Mouse (Mus musculus): ENCODE data around the gene Svs1.

The Svs1 gene

DNA sequence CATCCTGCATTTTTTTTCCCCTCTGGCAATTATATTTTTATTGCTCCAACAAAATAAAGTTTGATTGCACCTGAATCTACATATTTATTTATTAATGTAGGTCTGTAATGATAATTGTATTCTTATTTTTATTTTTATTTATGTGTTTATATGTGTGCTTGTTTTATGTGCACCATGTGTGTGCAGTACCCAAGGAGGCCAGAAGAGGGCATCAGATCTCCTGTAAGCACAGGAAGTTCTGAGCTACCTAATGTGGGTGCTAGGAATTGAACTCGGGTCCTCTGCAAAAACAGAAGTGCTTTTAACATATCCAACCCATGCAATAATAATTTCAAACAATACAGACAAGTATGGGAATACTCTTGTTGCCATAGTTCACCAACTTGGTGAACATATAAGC is 23.0 kb downstream of the Svs1 start:
- DNase-seq (ENCODE audit: extremely low read depth, low read depth, low spot score) = no peak

DNA sequence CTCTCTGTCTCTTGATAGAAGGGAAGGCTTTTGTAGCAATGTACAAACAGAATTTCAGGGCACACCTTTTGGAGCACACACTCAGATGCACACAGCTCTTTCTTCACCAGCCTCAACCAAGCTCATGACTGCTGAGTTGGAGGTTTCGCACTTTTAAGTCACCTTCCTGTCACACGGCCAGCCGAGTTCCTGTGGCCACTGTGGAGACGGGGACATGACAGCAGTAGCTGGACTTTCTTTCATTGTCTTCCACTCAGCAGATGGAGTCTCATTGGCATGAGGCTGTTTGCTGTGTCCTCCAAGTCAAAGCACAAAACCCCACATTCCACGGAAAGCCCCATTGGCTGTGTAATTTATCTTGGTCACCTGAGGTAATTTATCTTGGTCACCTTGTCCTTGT is 24.5 kb downstream of the Svs1 start:
- DNase-seq (ENCODE audit: extremely low read depth, low read depth, low spot score) = no peak

DNA sequence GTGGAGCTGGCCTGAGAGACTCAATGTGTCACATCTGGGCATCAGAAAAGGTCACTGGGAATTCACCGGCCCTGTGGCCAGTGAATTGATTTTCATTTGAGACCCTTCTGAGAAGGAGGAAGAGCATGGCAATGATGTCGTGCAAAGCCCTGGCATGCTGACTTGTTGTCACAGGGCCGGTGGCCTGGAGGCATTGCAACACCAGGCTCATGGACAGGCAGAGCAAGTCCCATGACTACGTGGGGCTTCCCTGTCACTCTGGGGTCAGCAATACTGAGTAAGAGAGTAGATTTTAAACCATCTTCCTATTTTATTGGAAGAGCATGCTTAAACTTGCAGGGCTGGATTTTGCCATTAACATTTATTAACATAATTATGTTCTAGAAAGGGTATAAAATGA is 26.4 kb downstream of the Svs1 start:
- no peak for DNase-seq (ENCODE audit: extremely low read depth, low read depth, low spot score)

DNA sequence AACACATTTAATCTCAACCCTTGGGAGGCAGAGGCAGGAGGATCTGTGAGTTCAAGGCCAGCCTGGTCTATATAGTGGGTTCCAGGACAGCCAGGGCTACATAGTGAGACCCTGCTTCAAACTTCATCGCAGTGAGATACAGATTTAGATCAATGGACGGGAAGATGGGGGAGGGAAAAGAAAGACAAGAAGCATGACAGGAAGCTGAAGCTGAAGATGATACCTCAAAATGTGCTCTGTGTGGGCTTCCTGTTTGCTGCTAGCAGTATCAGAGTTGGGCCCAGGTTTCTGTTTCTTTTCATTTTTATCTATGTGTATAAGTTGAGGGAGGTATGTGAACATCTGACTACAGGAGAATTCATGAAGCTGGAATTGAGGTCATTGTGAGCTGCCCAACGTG is 26.8 kb downstream of the Svs1 start:
- no peak for DNase-seq (ENCODE audit: extremely low read depth, low read depth, low spot score)

DNA sequence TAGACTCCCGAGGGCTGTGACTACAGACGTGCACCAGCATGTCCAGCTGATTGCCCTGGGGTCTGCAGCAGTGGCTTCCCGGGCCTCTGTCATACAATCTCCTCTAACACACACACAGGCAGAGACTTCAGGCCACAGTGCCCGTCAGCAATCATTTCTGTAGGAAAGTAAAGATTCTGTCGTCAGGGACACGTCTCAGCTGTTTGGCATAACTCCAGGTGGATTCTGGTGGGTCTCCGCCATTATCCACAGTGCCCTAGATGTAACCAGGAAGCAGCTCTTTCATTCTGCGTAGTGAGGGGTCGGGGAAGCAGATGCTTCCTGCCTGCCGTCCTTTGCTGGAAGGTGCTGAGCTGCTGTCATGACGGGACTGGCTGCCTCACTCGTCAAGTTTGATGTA is 30.5 kb downstream of the Svs1 start:
- no peak for DNase-seq (ENCODE audit: extremely low read depth, low read depth, low spot score)

DNA sequence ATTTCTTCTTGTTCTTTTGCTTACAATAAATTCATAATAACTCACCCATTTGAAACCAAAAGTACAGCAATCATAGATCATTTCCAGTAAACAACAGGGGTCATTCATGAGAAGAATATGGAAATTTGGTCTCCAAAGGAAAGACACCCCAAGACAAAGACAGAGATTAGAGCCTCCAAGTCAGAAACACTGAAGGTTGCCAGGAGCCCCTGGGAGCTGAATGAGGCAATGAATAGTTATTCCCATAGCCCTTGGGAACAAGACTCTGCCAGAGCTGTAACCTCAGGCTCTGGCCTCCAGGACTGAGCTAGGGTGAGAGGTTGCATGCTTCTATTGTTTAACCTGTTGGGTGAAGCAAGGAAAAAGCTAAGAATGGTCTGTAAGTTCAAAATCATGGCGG is 32.7 kb downstream of the Svs1 start:
- DNase-seq (ENCODE audit: extremely low read depth, low read depth, low spot score) = no peak

DNA sequence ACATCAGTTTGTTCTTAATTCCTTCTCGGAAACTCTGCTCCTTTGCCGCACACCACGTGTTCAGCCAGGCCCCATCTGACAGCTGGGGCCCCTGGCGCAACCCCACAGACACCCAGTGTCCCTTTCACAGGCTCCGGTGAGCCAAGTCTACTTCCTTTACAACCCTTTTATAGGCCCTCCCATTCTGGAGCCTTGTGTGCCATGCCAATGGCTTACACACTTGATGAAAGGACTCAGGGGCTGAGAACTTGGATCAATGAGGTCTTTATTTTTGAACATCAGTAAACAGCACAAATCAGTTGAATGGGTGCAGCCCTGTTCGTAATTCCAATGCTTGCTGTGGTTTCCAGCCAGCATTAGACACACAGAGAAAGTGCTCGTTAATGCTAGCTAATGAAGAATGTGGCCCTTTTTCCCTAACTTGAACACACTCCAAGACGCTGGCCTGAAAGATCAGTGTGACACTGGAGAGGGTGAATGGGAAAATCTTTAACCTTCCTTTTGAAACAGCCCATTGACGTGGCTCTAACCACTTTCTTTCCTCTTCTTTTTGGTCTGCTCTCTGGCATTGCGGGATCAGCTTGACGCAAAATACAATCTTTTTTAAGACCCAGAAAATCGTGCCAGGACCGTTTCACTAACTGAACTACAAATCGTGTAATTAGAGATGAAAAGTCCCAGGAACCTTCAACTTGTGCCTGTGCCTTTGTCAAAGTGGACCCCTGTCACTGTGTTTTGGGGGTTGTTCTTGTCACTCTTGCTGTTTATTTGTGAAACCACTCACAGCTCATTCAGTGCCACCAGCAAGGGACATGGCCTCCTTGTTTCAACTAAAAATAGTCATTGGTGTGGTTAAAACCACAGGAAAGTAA is 34.7 kb downstream of the Svs1 start:
- DNase-seq (ENCODE audit: extremely low read depth, low read depth, low spot score) = no peak

DNA sequence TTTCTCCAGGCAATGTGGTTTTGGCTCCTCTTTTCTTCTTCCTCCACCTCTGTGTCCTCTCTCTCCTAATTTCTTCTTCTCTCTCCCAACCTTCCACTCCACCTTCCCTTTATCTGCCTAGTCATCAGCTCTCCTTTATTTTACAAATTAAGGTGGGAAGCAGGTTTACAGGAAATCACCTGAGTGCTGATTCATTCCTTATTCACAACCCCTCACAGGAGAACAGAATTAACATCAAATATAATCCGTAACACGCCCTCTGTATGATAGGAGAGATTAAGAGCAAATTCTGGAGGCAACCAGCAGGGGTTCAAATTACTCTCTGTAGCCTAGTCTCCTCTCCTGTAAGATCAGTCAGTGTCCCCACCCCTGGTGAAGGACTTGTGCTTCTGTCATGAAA is 35.7 kb downstream of the Svs1 start:
- no peak for DNase-seq (ENCODE audit: extremely low read depth, low read depth, low spot score)

DNA sequence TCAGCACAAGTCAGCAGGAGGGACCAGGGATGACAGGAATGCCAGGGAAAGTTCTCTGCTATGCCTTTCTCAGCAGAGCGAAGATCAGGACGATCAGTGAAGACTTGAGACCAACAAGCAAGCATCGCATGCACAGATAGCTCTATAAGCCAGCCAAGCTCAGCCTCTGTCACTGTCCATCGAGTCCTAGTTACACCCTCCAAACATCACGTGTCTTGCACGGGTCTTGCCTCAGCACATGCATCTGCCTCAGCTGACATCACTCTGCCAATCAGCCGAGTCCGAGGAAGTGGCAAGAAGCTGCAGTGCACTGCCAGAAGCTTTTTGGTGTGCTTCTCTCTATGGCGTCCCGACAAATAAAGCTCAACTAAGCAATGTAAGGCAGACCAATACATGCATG is 36.7 kb downstream of the Svs1 start:
- no peak for DNase-seq (ENCODE audit: extremely low read depth, low read depth, low spot score)

DNA sequence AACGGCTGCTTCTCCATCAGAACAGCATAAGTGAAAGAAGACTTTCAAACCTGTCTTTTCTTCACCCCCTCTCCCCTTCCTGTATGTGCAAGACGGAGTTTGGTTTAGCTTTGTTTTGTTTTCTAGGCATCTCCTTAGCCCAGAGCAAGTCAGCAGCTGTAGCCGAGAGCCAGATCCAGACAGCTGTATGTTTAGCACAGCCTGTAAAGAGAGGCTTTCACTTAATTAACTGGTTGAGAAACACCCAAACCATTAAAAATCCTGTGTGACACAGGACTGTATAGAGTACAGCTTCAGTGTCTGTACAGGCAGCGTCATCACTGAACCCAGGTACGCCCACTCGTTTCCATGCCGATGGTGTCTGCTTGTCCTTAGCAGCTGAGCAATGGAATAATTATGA is 38.6 kb downstream of the Svs1 start:
- no peak for DNase-seq (ENCODE audit: extremely low read depth, low read depth, low spot score)

DNA sequence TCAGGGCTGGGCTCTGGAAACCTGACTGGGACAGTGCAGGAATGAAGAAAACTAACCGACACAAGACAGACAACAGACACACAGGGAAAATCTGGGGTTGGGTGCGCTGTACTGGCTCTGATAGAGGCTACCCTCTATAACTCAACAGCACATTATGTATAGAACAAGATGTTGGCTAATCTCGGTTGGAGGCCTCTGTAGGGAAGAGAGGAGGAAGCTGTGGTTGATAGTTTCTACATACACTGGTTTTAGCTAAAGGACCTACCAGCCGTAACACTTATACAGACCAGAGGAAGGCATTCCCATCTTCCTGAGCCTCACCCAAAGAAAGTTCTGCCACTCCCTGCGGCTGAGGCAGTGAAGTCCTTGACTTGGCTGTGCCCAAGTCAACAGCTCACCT is 39.8 kb downstream of the Svs1 start:
- no peak for DNase-seq (ENCODE audit: extremely low read depth, low read depth, low spot score)

DNA sequence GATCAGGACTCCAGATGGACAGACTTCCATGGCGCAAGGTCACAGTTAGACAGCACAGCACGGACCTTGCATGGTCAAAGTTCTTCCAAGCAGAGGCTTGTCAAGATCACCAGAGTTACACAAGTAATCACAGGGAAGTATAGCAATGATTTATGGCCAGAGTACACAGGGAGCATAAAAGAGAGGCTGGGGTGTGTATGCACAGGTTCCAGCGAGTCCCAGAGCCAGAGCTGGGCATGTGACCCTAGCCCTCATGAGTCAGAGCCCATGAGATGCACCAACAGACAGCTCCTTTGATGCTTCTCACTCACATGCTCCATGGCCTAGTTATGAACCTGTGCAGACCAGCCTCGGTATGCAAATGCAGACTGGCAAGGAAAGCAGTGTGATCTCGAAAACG is 41.4 kb downstream of the Svs1 start:
- DNase-seq (ENCODE audit: extremely low read depth, low read depth, low spot score) = no peak

DNA sequence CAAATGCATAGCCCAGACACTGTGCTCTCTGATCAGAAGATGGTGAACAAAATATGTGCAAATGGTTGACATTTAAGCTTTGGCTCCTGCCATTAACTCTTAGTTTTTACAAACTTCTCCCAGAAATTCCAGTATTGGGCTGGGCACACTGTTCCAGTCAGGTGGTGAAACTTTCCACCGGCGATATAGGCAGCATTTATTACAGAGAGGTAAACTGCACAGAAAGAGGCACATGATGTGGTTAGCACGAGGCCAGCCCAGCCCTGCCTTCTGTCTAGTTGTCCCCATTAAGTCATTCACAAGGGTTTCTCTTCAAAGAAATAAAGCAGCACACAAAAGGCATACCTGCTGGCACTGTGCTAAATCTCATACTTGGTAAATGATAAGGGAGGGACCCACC is 42.0 kb downstream of the Svs1 start:
- DNase-seq (ENCODE audit: extremely low read depth, low read depth, low spot score) = no peak

DNA sequence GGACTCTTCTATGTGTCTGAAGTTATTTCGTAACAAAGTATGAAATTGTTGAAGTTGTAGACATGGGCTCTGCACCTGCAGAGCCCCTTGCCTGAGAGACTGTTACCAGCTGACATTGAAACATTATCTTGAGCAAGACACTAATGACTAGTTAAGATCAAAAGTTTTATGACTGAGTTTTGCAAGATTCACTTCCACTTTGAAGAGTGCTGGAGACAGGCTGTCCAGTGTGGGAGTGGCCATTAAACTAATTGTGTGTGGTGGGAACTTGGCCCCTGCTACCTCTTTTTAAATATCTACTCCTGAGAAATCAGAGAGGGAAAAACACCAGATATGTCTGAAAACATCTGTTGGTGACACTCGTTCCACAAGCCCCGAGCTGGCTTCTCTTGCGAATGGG is 44.6 kb downstream of the Svs1 start:
- DNase-seq (ENCODE audit: extremely low read depth, low read depth, low spot score) = peak; percentile 5

DNA sequence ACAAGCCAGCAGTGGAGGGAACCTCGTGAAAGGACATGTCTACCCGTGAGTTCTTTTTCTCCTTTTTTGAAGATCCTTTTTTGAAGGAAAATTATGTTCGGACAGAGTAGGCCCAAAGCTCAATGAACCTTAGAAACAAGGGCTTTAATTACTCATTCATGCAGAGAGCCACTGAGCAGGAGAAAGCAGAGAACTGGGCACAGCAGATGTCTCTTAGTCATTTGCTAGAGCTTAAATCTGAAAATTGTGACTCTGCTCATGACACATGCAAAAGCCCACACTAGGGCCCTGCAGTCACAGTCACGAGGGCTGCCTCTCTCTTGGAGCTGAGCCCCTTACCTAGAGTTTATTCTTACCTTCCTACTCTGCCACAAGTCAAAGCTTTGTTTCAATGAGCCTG is 46.1 kb downstream of the Svs1 start:
- DNase-seq (ENCODE audit: extremely low read depth, low read depth, low spot score) = no peak

DNA sequence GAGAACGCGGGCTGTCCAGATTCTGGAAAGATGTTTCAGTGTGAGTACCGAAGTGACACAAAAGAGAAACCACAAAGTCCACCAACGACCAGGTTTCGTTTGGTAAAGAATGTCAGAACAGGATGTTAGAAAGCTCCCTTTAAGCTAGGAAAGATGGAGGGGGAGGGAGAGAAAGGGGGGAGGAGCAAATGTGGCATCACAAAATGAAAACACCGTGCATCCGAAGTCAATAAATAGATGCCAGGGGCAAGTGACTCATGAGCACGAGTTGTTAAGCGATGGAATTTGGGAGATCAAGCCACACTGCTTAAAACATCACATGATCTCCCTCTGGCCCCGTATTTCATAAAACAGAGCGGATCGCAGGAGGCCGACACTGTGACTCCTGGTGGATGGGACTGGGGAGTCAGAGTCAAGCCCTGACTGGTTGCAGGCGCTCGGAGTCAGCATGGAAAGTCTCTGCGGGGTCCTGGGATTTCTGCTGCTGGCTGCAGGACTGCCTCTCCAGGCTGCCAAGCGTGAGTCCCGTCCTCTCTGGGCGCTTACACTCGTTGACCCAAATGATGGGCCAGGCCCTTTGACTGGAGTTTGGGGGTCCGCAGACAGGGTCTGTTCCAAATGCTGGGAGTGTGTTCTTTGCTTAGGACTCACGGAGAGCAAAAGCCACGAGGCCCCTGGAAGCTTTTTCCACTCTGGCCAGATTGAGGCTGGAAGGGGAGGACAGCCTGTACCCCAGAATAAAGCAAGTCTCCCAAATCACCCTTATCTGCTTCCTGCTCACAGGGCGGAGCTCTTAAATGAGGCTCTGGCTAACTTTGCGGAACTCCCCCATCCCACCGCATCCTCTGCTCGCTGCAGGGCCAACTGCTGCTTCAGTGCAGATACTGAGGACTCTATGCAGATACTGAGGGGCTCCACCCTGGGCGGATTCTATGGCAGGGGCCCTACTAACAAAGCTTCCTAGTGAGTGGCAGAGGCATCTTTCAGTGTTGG is 49.9 kb downstream of the Svs1 start, which contains the start of gene Gpnmb:
Gene Gpnmb (plus strand): TSS at position 272 of the 993 bp plus-strand sequence.
- DNase-seq (ENCODE audit: extremely low read depth, low read depth, low spot score) = no peak

DNA sequence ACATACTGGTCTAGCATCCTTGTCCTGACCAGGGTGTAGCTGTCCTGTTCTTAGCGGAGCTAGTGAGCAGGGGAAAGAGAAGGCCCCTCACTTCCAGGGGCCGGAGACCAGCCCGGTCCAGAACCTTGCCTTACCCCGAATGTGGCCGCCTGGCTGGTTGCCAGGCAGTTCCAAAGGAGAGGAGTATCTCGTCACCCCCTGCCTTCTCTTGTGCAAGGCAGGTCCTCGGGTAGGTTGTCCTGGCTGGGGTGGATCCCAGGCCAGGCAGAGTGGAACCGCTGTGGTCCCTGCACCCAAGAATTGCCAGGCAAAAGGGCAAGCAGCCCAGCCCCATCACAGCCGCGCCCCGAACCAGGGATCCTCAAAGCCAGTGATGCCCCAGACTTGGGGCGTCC is 50.6 kb downstream of the Svs1 start:
- DNase-seq (ENCODE audit: extremely low read depth, low read depth, low spot score) = no peak

DNA sequence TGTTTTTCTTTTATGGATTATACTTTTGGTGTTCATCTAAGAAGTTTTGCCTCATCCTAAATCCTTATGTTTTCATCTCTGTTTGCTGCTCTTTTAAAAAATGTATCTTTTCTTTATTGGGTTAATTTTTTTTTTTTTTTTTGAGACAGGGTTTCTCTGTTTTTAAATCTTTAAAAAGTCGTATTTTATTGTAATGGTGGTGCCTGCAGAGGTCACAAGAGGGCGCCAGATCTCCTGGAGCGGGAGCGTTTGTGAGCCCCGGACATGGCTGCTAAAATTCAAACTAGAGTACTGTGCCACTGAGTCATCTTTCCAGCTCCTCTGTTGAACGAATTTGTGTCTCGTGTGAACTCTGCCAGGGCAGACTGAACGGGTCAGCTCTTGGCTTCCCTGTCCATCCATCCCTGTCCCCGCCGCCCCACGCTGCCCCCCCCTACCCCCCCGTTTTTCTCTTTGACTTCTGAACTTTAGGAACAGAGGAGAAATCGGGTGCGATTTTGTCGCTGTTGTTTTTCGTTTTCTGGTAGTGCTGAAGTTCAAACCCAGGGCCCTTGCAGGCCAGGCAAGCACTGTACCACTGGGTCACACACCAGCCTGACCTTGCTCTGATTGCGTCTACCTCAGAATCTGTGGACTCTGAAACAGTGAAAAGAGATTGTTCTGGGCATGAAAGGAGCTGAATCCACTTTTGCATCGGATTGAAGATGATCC is 53.0 kb downstream of the Svs1 start:
- no peak for DNase-seq (ENCODE audit: extremely low read depth, low read depth, low spot score)

All from fat pad, adult 2 months (tissue).